Mouse (Mus musculus): ENCODE data around the gene Sept9. TPM values are rescaled to one million over a fixed set of nuclear protein-coding genes. Genes with fewer than 3 reads are reported as not detected.

Gene Sept9
- polyA plus RNA-seq, 1 experiment, result 45.3 TPM

DNA sequence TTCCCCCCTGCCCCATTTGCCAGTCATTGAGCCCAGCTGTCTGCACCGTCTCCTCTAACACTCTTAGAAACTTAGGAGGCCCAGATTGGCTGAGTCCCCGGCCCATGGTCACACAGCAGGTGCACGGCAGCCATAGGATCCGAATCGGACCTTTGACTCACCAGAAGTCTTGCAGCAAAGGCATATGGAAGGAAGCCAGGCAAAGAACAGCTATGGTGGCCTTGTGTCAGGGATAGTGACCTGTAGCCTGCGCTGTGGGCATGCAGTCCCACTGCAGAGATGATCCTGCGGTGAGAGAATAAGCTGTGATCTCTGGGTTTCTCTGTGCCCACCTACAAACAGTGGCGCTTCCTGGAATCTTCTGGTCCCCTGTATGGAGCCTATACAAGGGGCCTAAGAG lies 115.1 kb downstream of the Sept9 start:
- H3K27ac ChIP-seq (ENCODE audit: insufficient read depth, low read length), result no peak overlapping the region
- H3K27me3 ChIP-seq (ENCODE audit: control insufficient read depth, insufficient read depth, low read length), result no peaks in the 10 kb centered on the region
- H3K4me1 ChIP-seq (ENCODE audit: control insufficient read depth, insufficient read depth, insufficient read length), result peaks cover 62% of the 10 kb centered on the region
- H3K4me3 ChIP-seq (ENCODE audit: extremely low read depth, insufficient read depth, insufficient read length), result no peak overlapping the region
- WGBS, result 89% methylated on average over 8 of the region's 8 CpGs
- H3K36me3 ChIP-seq (ENCODE audit: control insufficient read depth, insufficient read depth, low read length), result no peaks in the 10 kb centered on the region
- DNase-seq (ENCODE audit: low read depth in 1 of 2, low spot score in 2 of 2), result no peak
- no peak for TF ChIP-seq POLR2A (IDR thresholded peaks at IDR 0.05; ENCODE audit: low read depth, low read length)
- TF ChIP-seq CTCF (IDR thresholded peaks at IDR 0.05; ENCODE audit: extremely low read depth, insufficient read depth, insufficient read length, insufficient replicate concordance), result no peak

DNA sequence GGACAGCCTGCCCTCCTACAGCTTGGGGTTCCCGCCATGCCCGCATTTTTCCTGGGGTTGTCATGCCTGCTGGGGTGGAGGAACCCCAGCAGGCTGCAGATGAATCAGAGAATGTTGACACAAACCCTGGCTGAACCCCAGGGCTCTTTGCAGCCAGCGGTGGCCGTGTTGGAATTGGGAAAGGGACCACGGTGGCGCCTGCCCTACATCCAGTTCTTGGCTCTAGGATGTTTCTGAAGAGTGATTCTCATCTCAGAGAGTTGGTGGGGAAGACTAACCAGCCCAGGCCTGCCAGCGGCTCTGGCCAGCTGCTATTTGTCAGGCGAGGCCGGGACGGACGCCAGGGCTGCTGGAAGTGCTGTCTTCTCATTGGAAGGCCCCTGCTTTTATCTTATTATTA lies 115.8 kb downstream of the Sept9 start:
- no peak overlapping the region for H3K4me3 ChIP-seq (ENCODE audit: extremely low read depth, insufficient read depth, insufficient read length)
- WGBS, result 89% methylated on average over 11 of the region's 11 CpGs
- H3K27ac ChIP-seq (ENCODE audit: insufficient read depth, low read length), result no peak overlapping the region; the same call in 1 of the 2 replicates
- no peak for DNase-seq (ENCODE audit: low read depth in 1 of 2, low spot score in 2 of 2)
- peaks cover 62% of the 10 kb centered on the region for H3K4me1 ChIP-seq (ENCODE audit: control insufficient read depth, insufficient read depth, insufficient read length)
- H3K36me3 ChIP-seq (ENCODE audit: control insufficient read depth, insufficient read depth, low read length), result no peaks in the 10 kb centered on the region
- H3K27me3 ChIP-seq (ENCODE audit: control insufficient read depth, insufficient read depth, low read length), result no peaks in the 10 kb centered on the region
- no peak for TF ChIP-seq POLR2A (IDR thresholded peaks at IDR 0.05; ENCODE audit: low read depth, low read length)
- no peak for TF ChIP-seq CTCF (IDR thresholded peaks at IDR 0.05; ENCODE audit: extremely low read depth, insufficient read depth, insufficient read length, insufficient replicate concordance)

DNA sequence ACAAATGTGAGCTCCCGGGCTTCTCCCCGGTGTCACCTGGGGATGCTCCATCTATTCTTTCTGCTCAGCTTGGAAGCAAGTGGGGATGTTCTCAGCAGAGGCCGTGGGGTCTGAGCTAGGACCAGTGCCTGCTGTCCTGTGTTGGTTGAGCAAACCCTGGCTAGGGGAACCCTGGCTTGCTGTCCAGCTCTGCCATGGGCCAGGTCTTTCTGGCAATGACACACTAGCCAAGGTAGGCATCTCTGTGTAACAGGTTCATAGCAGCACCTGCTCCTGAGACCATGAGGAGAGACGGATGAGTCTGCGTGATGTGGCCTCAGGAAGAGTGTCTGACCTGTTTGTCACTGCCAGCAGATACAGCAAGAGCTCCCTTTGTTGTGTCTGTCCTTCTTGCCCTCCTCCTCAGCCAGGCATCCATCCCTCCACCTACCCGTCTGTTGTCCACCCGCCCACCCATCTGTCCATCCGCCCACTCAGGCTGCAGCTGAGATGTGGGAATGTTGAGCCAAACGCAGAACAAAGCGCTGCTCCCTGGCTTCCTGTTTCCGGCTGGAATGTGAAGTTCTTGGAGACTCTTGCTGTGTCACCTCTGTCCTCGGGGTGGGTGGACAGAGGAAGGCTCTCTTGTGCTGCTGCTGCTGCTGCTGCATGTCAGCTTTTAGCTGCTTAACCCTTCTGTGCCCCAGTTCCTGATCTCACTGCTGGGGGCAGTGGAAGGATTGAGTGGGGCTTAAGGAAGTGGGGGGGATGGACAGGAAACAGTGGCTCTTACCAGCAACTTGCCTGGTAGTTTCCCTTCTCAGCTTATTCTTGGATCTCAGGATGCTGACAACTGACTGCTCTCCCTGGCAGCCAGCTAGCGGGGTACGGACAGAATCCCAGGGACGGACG lies 117.2 kb downstream of the Sept9 start:
- DNase-seq (ENCODE audit: low read depth in 1 of 2, low spot score in 2 of 2), result no peak
- H3K4me1 ChIP-seq (ENCODE audit: control insufficient read depth, insufficient read depth, insufficient read length), result peaks cover 61% of the 10 kb centered on the region
- no peaks in the 10 kb centered on the region for H3K27me3 ChIP-seq (ENCODE audit: control insufficient read depth, insufficient read depth, low read length)
- no peaks in the 10 kb centered on the region for H3K36me3 ChIP-seq (ENCODE audit: control insufficient read depth, insufficient read depth, low read length)
- H3K27ac ChIP-seq (ENCODE audit: insufficient read depth, low read length), result peak overlapping the region; percentile 94
- WGBS, result 54% methylated on average over 16 of the region's 16 CpGs
- no peak overlapping the region for H3K4me3 ChIP-seq (ENCODE audit: extremely low read depth, insufficient read depth, insufficient read length)
- TF ChIP-seq CTCF (IDR thresholded peaks at IDR 0.05; ENCODE audit: extremely low read depth, insufficient read depth, insufficient read length, insufficient replicate concordance) (no peak), POLR2A (IDR thresholded peaks at IDR 0.05; ENCODE audit: low read depth, low read length) (no peak)

- TF ChIP-seq POLR2A (IDR thresholded peaks at IDR 0.05; ENCODE audit: low read depth, low read length) (no peak; the same call in 1 of the 2 replicates), CTCF (IDR thresholded peaks at IDR 0.05; ENCODE audit: extremely low read depth, insufficient read depth, insufficient read length, insufficient replicate concordance) (no peak)
- Histone ChIP-seq H3K36me3 (ENCODE audit: control insufficient read depth, insufficient read depth, low read length) (no peaks in the 10 kb centered on the region), H3K27ac (ENCODE audit: insufficient read depth, low read length) (peak overlapping the region; percentile 94), H3K4me3 (ENCODE audit: extremely low read depth, insufficient read depth, insufficient read length) (no peak overlapping the region; the same call in 1 of the 2 replicates), H3K27me3 (ENCODE audit: control insufficient read depth, insufficient read depth, low read length) (no peaks in the 10 kb centered on the region), H3K4me1 (ENCODE audit: control insufficient read depth, insufficient read depth, insufficient read length) (peaks cover 61% of the 10 kb centered on the region)
- no peak for DNase-seq (ENCODE audit: low read depth in 1 of 2, low spot score in 2 of 2)
- 7% methylated on average over 20 of the region's 20 CpGs for WGBS
Observed at GRCm38 (mm10) chr11:117317429-117318101, 118.1 kb downstream of the Sept9 start.

DNA sequence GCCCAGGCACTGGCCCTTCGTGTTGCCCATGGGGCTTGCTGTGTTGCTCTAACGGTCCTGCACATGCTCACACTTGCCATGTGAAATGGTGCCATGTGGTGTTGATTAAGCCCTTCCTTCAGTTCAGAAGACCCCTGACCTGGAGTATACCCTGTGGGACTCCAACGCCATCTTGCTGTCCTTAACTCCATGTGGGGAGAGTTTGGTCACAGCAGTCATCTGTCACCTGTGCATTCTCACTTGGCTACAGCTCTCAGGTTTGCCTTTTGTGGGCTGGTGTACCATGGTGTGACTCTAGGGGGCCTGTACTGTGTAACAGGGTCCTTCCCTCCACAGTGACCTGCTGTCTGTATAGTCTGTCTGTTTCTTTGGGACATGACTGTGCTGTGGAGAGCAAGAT lies 118.7 kb downstream of the Sept9 start:
- H3K27ac ChIP-seq (ENCODE audit: insufficient read depth, low read length), result peak overlapping the region; percentile 94
- peaks cover 62% of the 10 kb centered on the region for H3K4me1 ChIP-seq (ENCODE audit: control insufficient read depth, insufficient read depth, insufficient read length)
- WGBS, result 47% methylated on average over 3 of the region's 3 CpGs
- H3K4me3 ChIP-seq (ENCODE audit: extremely low read depth, insufficient read depth, insufficient read length), result no peak overlapping the region
- H3K27me3 ChIP-seq (ENCODE audit: control insufficient read depth, insufficient read depth, low read length), result no peaks in the 10 kb centered on the region
- no peaks in the 10 kb centered on the region for H3K36me3 ChIP-seq (ENCODE audit: control insufficient read depth, insufficient read depth, low read length)
- DNase-seq (ENCODE audit: low read depth in 1 of 2, low spot score in 2 of 2), result no peak
- no peak for TF ChIP-seq CTCF (IDR thresholded peaks at IDR 0.05; ENCODE audit: extremely low read depth, insufficient read depth, insufficient read length, insufficient replicate concordance)
- TF ChIP-seq POLR2A (IDR thresholded peaks at IDR 0.05; ENCODE audit: low read depth, low read length), result no peak

DNA sequence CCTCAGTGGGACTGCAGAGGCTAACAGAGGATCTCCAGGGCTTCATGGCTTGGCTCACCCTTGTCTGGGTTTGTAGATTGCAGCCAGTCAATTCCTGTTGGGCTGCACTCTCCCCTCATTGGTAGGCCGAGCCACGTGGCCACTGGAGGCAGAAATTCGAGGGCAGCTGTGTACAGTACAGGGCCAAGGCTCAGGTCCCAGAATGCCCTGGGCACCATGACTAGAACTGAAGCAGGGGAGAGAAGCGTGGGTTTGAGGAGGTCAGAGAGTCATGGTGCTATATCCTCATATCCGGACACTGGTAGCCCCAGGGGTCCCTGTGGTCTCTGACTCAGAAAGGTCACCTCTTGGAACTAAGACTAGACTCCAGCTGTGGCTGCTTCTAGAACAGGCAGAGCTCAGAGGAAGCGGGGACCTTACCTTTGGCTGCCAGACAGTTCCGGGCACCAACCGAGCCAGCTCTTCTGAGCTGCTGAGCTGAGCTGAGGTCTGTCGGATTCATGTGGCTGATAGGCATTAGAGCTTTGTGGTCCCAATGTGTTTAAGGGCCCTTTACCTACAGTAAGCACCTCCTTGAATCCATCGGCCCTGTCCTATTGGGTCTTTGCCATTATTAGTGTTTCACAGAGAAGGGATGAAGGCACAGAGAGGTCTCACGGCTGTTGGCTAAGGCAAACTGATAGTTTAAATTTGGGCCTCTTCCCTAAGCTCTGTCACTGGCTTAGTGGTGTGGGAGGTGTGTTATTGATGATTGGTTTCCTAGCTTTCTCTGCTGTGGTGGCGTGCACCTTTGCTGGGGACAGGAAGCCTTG lies 119.5 kb downstream of the Sept9 start:
- Histone ChIP-seq H3K36me3 (ENCODE audit: control insufficient read depth, insufficient read depth, low read length) (no peaks in the 10 kb centered on the region), H3K4me1 (ENCODE audit: control insufficient read depth, insufficient read depth, insufficient read length) (peaks cover 70% of the 10 kb centered on the region), H3K27ac (ENCODE audit: insufficient read depth, low read length) (peak overlapping the region; percentile 94), H3K4me3 (ENCODE audit: extremely low read depth, insufficient read depth, insufficient read length) (no peak overlapping the region), H3K27me3 (ENCODE audit: control insufficient read depth, insufficient read depth, low read length) (no peaks in the 10 kb centered on the region)
- 11% methylated on average over 12 of the region's 12 CpGs for WGBS
- no peak for DNase-seq (ENCODE audit: low read depth in 1 of 2, low spot score in 2 of 2)
- TF ChIP-seq POLR2A (IDR thresholded peaks at IDR 0.05; ENCODE audit: low read depth, low read length) (no peak), CTCF (IDR thresholded peaks at IDR 0.05; ENCODE audit: extremely low read depth, insufficient read depth, insufficient read length, insufficient replicate concordance) (no peak)
